Mouse (Mus musculus) ovary, postnatal 14 days (tissue): Measurements from ENCODE around the gene Arhgef39.

Experiments used
- DNase-seq: peaks from one replicate; pipeline ENCODE4 v3.0.0; 2022; ENCODE audit warnings: low spot score

Arhgef39 gene

DNA sequence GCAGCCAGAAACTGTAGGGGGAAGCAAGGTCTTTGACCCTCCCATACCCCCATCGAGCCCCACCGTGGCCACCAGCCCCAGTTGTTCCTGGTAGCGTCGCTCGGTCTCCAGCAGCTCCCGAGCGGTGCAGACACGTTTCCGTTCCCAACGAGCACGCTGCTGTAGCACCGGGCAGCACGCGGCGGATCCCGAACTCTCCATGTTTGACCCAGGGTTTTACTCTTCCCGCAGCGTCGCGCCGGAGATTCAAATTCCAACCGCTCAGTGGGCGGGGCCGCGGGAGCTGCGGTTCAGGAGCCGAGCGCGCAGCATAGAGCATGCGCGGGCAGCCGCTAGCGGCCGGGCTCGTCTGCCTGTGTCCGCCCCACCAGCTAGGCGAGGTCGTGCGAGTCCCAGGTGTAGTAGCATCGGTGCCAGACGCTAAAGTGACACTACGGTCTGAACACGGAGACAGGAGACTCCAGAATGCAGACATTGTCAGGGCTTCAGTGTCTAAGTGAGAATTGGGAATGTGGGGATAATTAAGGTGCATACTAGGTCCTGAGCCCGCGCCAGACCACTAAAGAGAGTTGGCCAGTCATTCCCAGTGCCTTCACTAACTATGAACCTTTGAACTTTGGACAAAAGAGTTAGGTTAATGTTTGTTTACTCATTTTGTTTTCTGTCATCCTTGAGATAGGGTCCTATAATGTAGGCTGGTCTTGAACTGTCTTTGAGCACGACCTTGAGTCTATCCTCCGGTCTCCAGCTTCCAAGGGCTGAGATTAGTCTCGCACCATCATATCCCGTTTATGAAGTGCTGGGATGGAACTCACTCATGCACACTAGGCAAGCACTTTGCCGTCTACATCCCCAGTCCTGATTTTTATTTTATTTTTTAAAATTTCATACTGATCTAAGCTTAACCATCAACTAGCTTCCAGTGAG is at the start of gene Arhgef39:
Arhgef39 (minus strand) TSS at position 289 of the 927 bp plus-strand sequence.
- peak; percentile 69 for DNase-seq

- no peak for DNase-seq
These were observed 49.6 kb upstream of the Arhgef39 start for GRCm38 (mm10) chr4:43549055-43549454.

DNA sequence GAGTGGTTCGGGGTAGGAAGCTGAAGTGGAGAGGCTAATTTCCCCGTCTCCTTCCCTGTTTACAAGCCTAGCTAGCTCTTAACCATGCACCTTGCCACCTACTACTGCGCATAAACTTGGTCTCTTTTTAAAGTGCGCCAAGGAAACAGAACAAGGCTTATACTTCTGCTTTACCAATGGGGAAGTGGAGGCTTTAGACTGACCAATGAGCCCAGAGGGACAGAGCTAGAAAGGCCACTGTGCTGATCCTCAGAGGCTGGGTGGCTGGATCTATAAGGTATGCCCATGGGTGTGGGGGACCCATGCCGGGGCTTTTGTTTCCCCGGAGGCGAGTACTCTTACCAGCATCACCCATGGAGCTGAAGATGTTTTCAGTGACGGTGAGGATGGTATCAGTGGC is 47.7 kb upstream of the Arhgef39 start:
- DNase-seq: no peak

GRCm38 (mm10) chr4:43546375-43547047 is 47.0 kb upstream of the Arhgef39 start:
- no peak for DNase-seq

DNA sequence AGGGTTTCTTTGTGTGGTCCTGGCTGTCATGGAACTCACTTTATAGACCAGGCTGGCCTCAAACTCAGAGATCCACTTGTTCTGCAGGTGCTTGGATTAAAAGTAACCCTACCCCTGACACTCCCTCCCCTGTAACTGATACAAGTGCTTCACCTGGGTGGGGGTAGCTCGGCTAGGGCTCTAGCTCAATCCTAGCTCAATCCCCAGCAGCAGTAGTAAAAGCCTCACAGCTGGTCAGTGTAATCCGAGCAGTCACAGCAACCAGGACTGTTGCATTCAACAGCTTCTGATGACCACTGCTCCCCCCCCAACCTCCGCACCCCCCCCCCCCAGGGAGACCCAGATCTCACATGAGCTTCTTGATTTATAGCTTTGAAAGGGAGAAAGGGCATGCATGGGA is 42.5 kb upstream of the Arhgef39 start:
- no peak for DNase-seq

DNA sequence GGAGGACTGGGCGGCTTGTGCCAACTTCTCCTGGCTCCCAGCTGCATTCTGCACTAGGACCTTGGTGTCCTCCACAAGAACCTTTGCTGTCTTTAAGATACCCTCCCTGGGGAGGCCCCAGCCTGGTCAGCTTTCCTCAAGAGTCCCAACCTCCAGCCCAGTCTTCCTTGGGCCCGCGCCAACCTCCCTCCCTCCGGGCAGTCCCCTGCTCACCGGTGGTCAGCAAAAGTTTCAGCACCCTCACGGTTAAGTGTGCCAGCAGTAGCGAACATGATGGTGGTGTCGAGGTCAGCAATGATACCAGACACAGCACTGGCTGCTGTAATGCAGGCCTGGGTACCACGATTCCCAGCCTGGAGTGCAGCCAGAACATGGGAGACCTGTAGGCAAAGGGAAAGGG is 36.5 kb upstream of the Arhgef39 start:
- no peak for DNase-seq

DNA sequence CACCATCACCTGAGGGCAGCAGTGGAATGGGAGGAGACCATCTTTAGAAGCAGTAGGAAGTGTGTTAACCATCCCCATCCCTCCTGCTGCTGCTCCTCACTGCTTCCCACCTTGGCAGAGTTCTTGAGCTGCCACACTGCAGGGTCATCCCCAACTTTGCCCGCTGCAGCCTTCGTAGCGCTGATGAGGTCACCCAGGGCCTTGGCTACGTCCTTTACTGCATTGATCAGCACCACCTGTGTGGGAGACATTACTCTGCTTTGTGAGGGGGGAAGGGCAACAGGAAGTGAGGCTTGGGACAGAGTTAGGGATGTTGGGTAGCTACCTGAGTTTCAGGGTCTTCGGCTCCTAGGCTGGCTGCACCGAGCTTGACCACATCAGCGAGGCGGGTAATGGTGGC is 36.1 kb upstream of the Arhgef39 start:
- DNase-seq: no peak

DNA sequence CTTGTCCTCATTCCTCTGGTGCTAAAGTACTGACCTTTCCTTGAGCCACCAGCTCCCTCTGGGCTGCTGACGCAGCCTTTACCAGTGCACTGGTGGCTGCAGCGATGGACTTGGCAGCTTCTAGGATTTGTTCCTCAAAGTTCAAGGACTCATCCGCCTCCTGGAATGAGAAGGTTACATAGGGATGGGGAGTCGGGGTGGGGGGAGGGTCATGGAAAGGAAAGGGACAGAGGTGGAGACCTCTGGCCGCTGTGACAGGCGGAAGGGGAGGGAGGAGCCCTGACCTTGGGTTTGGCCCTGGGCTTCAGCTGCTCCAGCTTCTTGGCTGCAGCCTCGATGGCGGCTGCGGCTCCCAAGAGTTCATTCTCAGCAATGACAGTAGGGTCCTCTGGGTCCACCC is 33.8 kb upstream of the Arhgef39 start:
- DNase-seq: no peak

- peak; percentile 66 for DNase-seq
These were observed 31.1 kb upstream of the Arhgef39 start for GRCm38 (mm10) chr4:43530581-43530980.

DNA sequence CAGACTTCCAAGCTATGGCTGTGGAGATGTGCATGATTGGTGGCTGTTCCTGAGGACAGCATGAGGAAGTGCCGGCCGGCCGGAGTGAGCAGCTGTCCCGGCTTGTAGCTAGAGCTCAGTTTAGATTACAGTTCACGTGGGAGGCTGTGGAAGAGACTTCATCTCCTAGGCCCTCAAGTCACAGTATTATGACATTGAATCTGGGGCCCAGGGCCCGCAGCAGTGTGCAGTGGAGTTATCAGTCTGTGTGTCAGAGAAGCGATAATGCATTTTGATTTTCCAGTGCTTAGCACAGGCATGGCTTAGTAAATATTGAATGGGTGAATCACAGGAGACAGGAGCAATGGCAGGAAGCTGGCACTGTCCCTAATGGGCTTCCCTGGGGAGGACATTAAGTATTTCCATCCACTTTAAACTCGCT is 30.6 kb upstream of the Arhgef39 start:
- no peak for DNase-seq

GRCm38 (mm10) chr4:43528487-43528886 is 29.0 kb upstream of the Arhgef39 start:
- DNase-seq: no peak

DNA sequence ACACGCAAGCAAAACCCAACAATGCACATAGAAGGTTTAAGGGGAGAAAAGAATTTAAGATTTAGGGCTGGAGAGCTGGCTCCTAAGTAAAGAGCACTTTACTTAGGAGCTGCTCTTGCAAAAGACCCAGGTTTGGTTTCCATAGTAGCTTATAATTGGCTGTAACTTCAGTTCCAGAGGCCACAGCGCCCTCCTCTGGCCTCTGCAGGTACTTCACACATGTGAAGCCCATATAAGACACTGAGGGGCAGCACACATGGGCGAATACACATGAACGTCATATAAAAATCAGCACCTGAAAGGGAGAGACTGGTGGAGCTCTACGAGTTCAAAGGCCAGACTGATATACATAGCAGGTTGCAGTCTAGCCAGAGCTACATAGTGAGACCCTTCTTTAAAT is 28.4 kb upstream of the Arhgef39 start:
- no peak for DNase-seq

DNA sequence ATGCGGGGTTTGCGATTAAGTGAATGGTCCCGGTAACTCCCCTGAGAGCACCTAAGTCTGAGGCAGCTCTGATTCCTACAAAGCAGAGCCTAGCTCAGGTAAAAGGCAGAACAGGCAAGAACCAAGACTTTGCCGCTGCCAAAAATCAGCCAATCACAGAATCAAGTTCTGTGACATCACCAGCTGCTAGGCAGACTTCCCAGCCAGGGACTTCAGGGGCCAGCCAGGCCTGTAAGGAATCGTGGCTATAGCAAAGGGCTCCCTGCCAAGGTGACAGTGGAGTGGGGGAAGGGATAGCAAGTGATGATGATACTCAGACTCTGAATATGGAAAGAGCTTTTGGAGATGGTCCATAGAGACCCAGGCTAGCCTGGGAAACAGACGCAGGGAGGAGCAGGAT is 20.5 kb upstream of the Arhgef39 start:
- DNase-seq: peak; percentile 92

DNA sequence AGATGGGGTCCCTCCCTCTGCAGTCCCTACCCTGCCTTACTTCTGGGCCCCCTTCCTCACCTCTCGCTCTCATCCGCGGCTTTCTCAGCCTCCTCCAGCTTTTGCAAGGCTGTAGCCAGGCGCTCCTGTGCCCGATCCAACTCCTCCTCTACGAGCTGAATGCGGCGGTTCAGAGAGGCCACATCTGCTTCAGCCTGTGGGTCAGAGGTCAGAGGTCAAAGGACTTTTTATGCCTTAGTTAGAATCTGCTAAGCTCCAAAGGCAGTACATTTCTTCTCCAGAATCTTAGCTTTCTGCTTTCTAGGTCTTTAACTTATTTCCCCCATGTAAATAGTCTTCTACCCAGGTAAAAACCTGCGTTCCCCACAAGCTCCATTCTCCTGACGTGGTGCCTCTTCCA is 20.1 kb upstream of the Arhgef39 start:
- DNase-seq: no peak

DNA sequence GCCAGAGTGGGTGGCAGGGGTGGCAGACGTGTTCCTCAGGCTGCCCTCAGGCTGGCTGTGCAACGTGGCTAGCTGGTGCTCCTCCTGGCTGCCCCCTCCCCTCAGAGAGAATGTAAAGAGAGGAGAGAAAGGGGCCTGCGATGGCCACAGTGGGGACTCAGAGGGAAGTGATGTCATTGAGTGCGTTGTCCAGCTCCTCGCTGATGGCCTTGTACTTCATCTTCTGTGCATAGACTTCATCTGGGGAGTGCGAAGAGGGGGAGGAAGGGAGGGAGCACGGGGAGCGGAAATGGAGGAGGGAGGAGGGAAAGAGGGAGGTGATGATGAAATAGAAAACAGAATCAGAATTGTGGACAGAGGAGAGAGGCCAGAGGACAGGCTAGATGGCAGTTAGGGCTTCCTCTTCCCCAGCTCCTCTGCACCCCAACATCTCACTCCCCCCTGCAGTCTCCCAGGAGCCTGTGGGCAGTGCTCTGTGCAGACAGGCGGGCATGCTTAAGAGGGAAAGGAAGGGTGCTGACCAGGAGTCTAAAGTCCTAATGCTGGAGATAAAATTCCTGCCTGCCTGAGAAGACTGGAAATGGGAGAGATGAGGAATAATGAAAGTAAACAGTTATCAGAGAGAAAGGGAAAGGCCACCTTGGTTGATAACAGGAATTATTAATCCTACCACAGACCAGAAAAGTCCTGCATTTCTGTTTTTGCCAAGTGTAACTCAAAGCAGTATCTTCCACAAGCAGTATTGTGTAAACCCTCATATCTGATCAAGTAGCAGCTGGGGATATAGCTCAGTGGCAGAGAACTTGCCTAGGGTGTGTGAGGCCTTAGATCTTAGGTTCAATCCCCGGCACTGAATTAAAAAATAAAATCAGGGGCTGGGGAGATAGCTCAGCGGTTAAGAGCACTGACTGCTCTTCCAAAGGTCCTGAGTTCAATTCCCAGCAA is 16.5 kb upstream of the Arhgef39 start:
- DNase-seq: no peak

GRCm38 (mm10) chr4:43513791-43514190 is 14.3 kb upstream of the Arhgef39 start:
- DNase-seq: no peak

DNA sequence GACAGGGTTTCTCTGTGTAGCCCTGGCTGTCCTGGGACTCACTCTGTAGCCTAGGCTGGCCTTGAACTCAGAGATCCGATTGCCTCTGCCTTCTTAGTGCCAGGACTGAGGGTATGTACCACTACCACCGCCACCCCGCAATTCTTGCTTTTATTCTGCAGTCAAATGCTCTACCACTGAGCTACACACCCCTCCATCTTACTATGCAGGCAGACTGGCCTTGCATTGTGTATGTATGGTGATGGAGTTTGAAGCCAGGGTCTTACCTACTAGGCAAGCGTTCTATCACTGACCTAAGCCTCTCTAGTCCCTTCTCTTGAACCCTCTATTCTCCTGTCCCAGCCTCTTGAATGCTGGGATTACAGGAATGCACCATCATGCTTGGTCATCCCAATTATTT is 13.8 kb upstream of the Arhgef39 start:
- no peak for DNase-seq

DNA sequence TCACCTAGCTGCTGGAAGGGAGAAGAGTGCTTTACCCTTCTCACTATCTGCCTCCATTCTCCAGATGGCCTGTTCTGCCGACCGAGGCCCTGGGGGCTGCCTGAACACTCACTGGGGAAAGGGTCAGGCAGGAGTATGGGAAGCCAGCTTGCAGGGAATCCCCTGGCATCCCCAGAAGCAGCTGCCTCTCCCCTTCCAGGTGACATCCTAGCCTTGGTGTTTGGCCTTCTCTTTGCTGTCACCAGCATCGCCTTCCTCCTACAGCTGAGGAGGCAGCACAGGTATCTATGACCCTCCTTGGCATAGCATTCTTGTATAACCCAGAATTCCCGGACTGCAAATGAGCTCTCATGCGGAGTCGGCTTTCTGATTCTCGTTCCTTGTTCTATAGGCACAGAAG is 13.2 kb upstream of the Arhgef39 start:
- no peak for DNase-seq

DNA sequence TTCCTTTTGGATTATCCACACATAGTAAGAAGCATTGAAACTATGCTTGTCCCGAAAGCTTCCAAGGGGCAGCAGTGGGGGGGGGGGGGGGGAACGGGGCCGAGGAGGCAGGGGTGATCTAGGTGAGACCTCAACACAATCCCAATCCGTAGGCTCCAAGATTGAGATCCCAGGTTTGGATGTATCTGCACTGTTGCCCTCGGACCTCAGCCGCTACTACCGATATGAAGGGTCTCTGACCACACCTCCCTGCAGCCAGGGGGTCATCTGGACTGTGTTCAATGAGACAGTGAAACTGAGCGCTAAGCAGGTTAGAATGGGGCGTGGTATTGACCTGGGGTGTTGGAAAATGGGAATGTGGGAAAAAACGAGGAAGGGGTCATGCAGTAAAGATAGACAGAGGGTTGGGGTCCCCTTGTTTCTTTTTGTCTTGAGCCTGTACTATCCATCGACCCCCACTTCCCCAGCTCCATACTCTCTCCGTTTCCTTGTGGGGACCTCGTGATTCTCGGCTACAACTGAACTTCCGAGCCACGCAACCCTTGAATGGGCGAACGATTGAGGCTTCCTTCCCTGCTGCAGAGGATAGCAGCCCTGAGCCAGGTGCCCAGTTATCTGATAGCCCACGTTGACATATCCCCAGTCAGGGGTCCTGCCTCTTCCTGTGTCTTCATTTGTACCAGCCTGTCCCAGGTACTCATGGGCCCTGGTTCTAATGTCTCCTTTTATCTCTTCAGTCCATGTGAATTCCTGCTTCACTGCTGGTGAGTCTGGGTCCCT is 12.4 kb upstream of the Arhgef39 start:
- DNase-seq: no peak

GRCm38 (mm10) chr4:43509109-43509508 is 9.6 kb upstream of the Arhgef39 start:
- DNase-seq: no peak

- no peak for DNase-seq
These were observed 9.1 kb upstream of the Arhgef39 start for GRCm38 (mm10) chr4:43508666-43508997.
